Mouse (Mus musculus) CH12.LX (cell line): ENCODE results near the gene Tcf25. TPM values are rescaled to one million over a fixed set of nuclear protein-coding genes. Genes with fewer than 3 reads are reported as not detected.

ENCODE experiments used
- DNase-seq: peaks from one replicate; pipeline ENCODE4 v3.0.0-alpha.2; 2013; ENCODE audit errors: extremely low read depth
- H3K27ac ChIP-seq: 2 replicates; pipeline ENCODE4 v1.5.1; 2012; ENCODE audit warnings: low read depth, mild to moderate bottlenecking, control low read depth, moderate library complexity; ENCODE audit not compliant: insufficient read depth
- H3K27me3 ChIP-seq: replicated peaks from 2 replicates; pipeline ENCODE3; 2012; ENCODE audit warnings: inconsistent platforms
- H3K36me3 ChIP-seq, 2 experiments: replicated peaks in 1 of 2; 2 replicates each; pipeline versions ENCODE3 to v1.6.1; 2012; ENCODE audit warnings: inconsistent platforms in 1 of 2, low read length in 1 of 2, mild to moderate bottlenecking in 1 of 2, mixed read lengths in 1 of 2, moderate library complexity in 1 of 2; ENCODE audit not compliant: control insufficient read depth in 1 of 2, insufficient read depth in 1 of 2
- H3K4me1 ChIP-seq, 2 experiments: 2 replicates each; pipeline ENCODE4 v1.6.1; 2012; ENCODE audit warnings: inconsistent platforms in 1 of 2, moderate library complexity in 1 of 2; ENCODE audit not compliant: insufficient read depth in 2 of 2, control insufficient read depth in 1 of 2
- H3K4me2 ChIP-seq: 2 replicates; pipeline ENCODE4 v1.6.1; 2012; ENCODE audit warnings: low read depth, mild to moderate bottlenecking, control low read depth; ENCODE audit not compliant: poor library complexity, insufficient read depth, severe bottlenecking
- H3K4me3 ChIP-seq, 3 experiments: fragments of 150-350 bp in 1 of 3; sonication (generic) in 1 of 3; replicated peaks in 1 of 3; 2 replicates each; pipeline versions ENCODE3 to v1.5.1; 2011 to 2012; ENCODE audit warnings: low read depth in 2 of 3, low read length in 2 of 3, mild to moderate bottlenecking in 2 of 3, moderate library complexity in 2 of 3, control low read depth in 1 of 3, improper control_type of control experiment in 1 of 3, inconsistent platforms in 1 of 3, mixed read lengths in 1 of 3; ENCODE audit not compliant: poor library complexity in 1 of 3
- H3K79me2 ChIP-seq: replicated peaks from 2 replicates; pipeline ENCODE4 v1.6.1; 2012; ENCODE audit warnings: mild to moderate bottlenecking, moderate library complexity; ENCODE audit not compliant: control insufficient read depth, poor library complexity, insufficient read depth, severe bottlenecking; ENCODE audit errors: extremely low read depth
- H3K9ac ChIP-seq: 2 replicates; pipeline ENCODE4 v1.6.1; 2012; ENCODE audit warnings: low read depth, mild to moderate bottlenecking, control low read depth, moderate library complexity; ENCODE audit not compliant: insufficient read depth
- H3K9me3 ChIP-seq: replicated peaks from 2 replicates; pipeline ENCODE3; 2012; ENCODE audit warnings: low read length, inconsistent platforms, mixed read lengths
- E2F4 ChIP-seq: IDR thresholded peaks from 2 replicates; pipeline ENCODE4 v1.6.1; 2011; ENCODE audit warnings: low read depth, low read length, improper control_type of control experiment; ENCODE audit not compliant: insufficient replicate concordance
- ELF1 ChIP-seq: IDR thresholded peaks from 2 replicates; pipeline ENCODE4 v1.6.1; 2014; ENCODE audit warnings: low read depth, mild to moderate bottlenecking, inconsistent platforms, low read length, improper control_type of control experiment
- GABPA ChIP-seq: IDR thresholded peaks from 2 replicates; pipeline ENCODE4 v1.6.1; 2012; ENCODE audit warnings: low read depth, low read length, improper control_type of control experiment, inconsistent platforms; ENCODE audit not compliant: insufficient replicate concordance
- HCFC1 ChIP-seq: IDR thresholded peaks from 2 replicates; pipeline ENCODE4 v1.6.1; 2012; ENCODE audit warnings: low read depth, mild to moderate bottlenecking, inconsistent platforms, low read length, improper control_type of control experiment
- IRF4 ChIP-seq: IDR thresholded peaks from 2 replicates; pipeline ENCODE4 v1.6.1; 2014; ENCODE audit warnings: low read depth, mild to moderate bottlenecking, inconsistent platforms, low read length, improper control_type of control experiment
- JUN ChIP-seq: IDR thresholded peaks from 2 replicates; pipeline ENCODE4 v1.6.1; 2011; ENCODE audit warnings: low read depth, mild to moderate bottlenecking, low read length, improper control_type of control experiment, moderate library complexity; ENCODE audit not compliant: insufficient read depth
- KAT2A ChIP-seq: IDR thresholded peaks from 2 replicates; pipeline ENCODE4 v1.6.1; 2012; ENCODE audit warnings: low read length, improper control_type of control experiment, inconsistent platforms; ENCODE audit not compliant: insufficient replicate concordance
- MAZ ChIP-seq: IDR thresholded peaks from 2 replicates; pipeline ENCODE4 v1.6.1; 2012; ENCODE audit warnings: low read depth, mild to moderate bottlenecking, inconsistent platforms, low read length, improper control_type of control experiment, moderate library complexity
- MEF2A ChIP-seq: IDR thresholded peaks from 2 replicates; pipeline ENCODE4 v1.6.1; 2014; ENCODE audit warnings: low read depth, mild to moderate bottlenecking, inconsistent platforms, low read length, improper control_type of control experiment, borderline replicate concordance
- MXI1 ChIP-seq: IDR thresholded peaks from 2 replicates; pipeline ENCODE4 v1.6.1; 2011; ENCODE audit warnings: mild to moderate bottlenecking, low read depth, low read length, improper control_type of control experiment
- NRF1 ChIP-seq: IDR thresholded peaks from 2 replicates; pipeline ENCODE4 v1.6.1; 2014; ENCODE audit warnings: low read depth, mild to moderate bottlenecking, inconsistent platforms, low read length, improper control_type of control experiment, moderate library complexity
- PAX5 ChIP-seq: IDR thresholded peaks from 2 replicates; pipeline ENCODE4 v1.6.1; 2012; ENCODE audit warnings: low read length, inconsistent platforms, mixed read lengths
- POLR2A ChIP-seq: IDR thresholded peaks from 2 replicates; pipeline ENCODE4 v1.6.1; 2011; ENCODE audit warnings: low read depth, mild to moderate bottlenecking, improper control_type of control experiment, low read length
- SIN3A ChIP-seq: IDR thresholded peaks from 2 replicates; pipeline ENCODE4 v1.6.1; 2012; ENCODE audit warnings: low read length, improper control_type of control experiment, inconsistent platforms
- SMC3 ChIP-seq: IDR thresholded peaks from 2 replicates; pipeline ENCODE4 v1.6.1; 2011; ENCODE audit warnings: low read depth, low read length, improper control_type of control experiment
- TBP ChIP-seq: conservative IDR thresholded peaks from 2 replicates; pipeline ENCODE4 v1.6.1; 2011; ENCODE audit warnings: low read depth, low read length, improper control_type of control experiment
- TCF12 ChIP-seq: IDR thresholded peaks from 2 replicates; pipeline ENCODE4 v1.6.1; 2014; ENCODE audit warnings: low read depth, mild to moderate bottlenecking, inconsistent platforms, low read length, improper control_type of control experiment
- UBTF ChIP-seq: IDR thresholded peaks from 2 replicates; pipeline ENCODE4 v1.6.1; 2012; ENCODE audit warnings: low read depth, mild to moderate bottlenecking, inconsistent platforms, low read length, improper control_type of control experiment, moderate library complexity
- USF1 ChIP-seq: IDR thresholded peaks from 2 replicates; pipeline ENCODE4 v1.6.1; 2014; ENCODE audit warnings: low read depth, mild to moderate bottlenecking, inconsistent platforms, low read length, improper control_type of control experiment
- ZC3H11A ChIP-seq: IDR thresholded peaks from 2 replicates; pipeline ENCODE4 v1.6.1; 2012; ENCODE audit warnings: low read depth, mild to moderate bottlenecking, inconsistent platforms, low read length, improper control_type of control experiment
- ZKSCAN1 ChIP-seq: IDR thresholded peaks from 2 replicates; pipeline ENCODE4 v1.6.1; 2012; ENCODE audit warnings: low read depth, inconsistent platforms, low read length, improper control_type of control experiment, borderline replicate concordance
- ZMIZ1 ChIP-seq: IDR thresholded peaks from 2 replicates; pipeline ENCODE4 v1.6.1; 2012; ENCODE audit warnings: low read depth, mild to moderate bottlenecking, inconsistent platforms, low read length, improper control_type of control experiment
- ZNF384 ChIP-seq: IDR thresholded peaks from 2 replicates; pipeline ENCODE4 v1.6.1; 2012; ENCODE audit warnings: low read depth, low read length, improper control_type of control experiment, inconsistent platforms
- dilution Hi-C: fragments of 300-500 bp; cut with MboI; formaldehyde crosslinking; loops from 2 replicates; pipeline ENCODE4 v1.14.3; 2020; ENCODE audit warnings: low sequenced_read_pairs; ENCODE audit not compliant: extremely low pct_unique_long_range_greater_than_20kb, extremely low pct_ligation_motif_present
- in situ Hi-C: fragments of 300-500 bp; cut with MboI; formaldehyde crosslinking; loops from 3 replicates; pipeline ENCODE4 v1.14.3; 2019; ENCODE audit warnings: low sequenced_read_pairs, low pct_ligation_motif_present, low pct_unique_long_range_greater_than_20kb, mixed read lengths
- polyA plus RNA-seq: library from polyadenylated mRNA; unstranded; fragments of >175 nt; gene quantifications from 2 replicates; pipeline ENCODE4 v1.2.1, GENCODE M21; 2012; ENCODE audit warnings: low read depth; ENCODE audit not compliant: insufficient read length
- total RNA-seq, 2 experiments: library from RNA; depleted of rRNA; stranded (reverse); fragments of 300-350 nt in 1 of 2; fragments of >200 nt in 1 of 2; gene quantifications; 2 replicates each; pipeline ENCODE4 v1.2.3; 2012 to 2014

Tcf25 gene
- total and polyA plus RNA-seq, 3 experiments = 168 to 393 (median 207) TPM

DNA sequence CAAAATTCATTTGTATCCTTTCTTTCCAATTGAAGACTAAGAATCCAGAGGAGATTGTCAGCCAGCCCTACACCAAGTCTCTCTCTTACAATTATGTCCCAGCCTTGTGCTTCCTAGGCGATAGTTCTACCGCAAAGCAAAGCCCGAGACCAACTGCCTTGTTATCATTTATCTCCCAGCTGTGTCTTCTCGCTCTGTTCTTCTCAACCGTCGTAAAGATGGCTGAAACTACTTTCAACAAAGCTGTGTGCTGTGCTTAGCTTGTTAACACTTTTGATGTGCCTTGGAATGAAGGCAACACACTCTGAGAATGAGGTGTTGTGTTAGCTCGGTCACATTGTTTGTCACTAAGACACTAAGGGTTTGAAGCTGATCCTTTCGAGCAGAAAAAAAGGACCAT lies 41.7 kb upstream of the Tcf25 start:
- no peak for DNase-seq
- Histone ChIP-seq H3K79me2 (no peaks in the 10 kb centered on the region), H3K27ac (peak overlapping the region; percentile 35; the same call in 1 of the 2 replicates), H3K36me3 (no peaks in the 10 kb centered on the region), H3K9me3 (no peaks in the 10 kb centered on the region), H3K4me3 (peak overlapping the region; percentile 59 to 83 (median 61)), H3K9ac (peak overlapping the region; percentile 6; the same call in 1 of the 2 replicates), H3K4me1 (peaks cover 8 to 33% of the 10 kb centered on the region in 2 experiments), H3K27me3 (peaks cover 50% of the 10 kb centered on the region), H3K4me2 (peak overlapping the region; percentile 48)
- TF ChIP-seq IRF4 (no peak), SMC3 (no peak), MEF2A (no peak), PAX5 (no peak), KAT2A (0 out of 2 replicates have a peak, but pooled peaks have one; percentile 21), MXI1 (peak; percentile 39; the same call in 1 of the 2 replicates), GABPA (no peak), E2F4 (no peak), TCF12 (0 out of 2 replicates have a peak, but pooled peaks have one; percentile 13)
- dilution Hi-C loops = no loop called here
- in situ Hi-C loops = no loop called here

GRCm38 (mm10) chr8:123332262-123333090 lies 41.1 kb upstream of the Tcf25 start, which contains the start of gene Spire2:
Spire2 (plus strand) TSS chr8:123332713.
- no peaks in the 10 kb centered on the region for H3K79me2 ChIP-seq
- no peaks in the 10 kb centered on the region for H3K36me3 ChIP-seq
- TF ChIP-seq IRF4 (no peak), MXI1 (peak; percentile 78; the same call in 1 of the 2 replicates), SIN3A (peak; percentile 86; the same call in 1 of the 2 replicates), UBTF (peak; percentile 69; the same call in 1 of the 2 replicates), ZMIZ1 (no peak), ELF1 (peak; percentile 25; the same call in 1 of the 2 replicates), HCFC1 (peak; percentile 14; the same call in 1 of the 2 replicates), POLR2A (peak; percentile 41; the same call in 1 of the 2 replicates), USF1 (no peak), ZC3H11A (no peak), GABPA (no peak), JUN (no peak), TCF12 (0 out of 2 replicates have a peak, but pooled peaks have one; percentile 4), MAZ (peak; percentile 97), ZNF384 (no peak), TBP (0 out of 2 replicates have a peak, but pooled peaks have one; percentile 46), NRF1 (peak; percentile 55; the same call in 1 of the 2 replicates), ZKSCAN1 (no peak)
- in situ Hi-C loops = no loop called here
- peak within 1 kb of the TSS; percentile 60 for H3K4me2 ChIP-seq
- peaks cover 8 to 33% of the 10 kb centered on the region in 2 experiments for H3K4me1 ChIP-seq
- dilution Hi-C loops = no loop called here
- peak; percentile 89 for DNase-seq
- H3K27ac ChIP-seq = peak within 1 kb of the TSS; percentile 35; the same call in 1 of the 2 replicates
- peak within 1 kb of the TSS; percentile 59 to 83 (median 61) for H3K4me3 ChIP-seq
- peaks cover 44% of the 10 kb centered on the region for H3K27me3 ChIP-seq
- no peaks in the 10 kb centered on the region for H3K9me3 ChIP-seq
- H3K9ac ChIP-seq = peak within 1 kb of the TSS; percentile 6; the same call in 1 of the 2 replicates
